Mouse (Mus musculus) kidney, postnatal 0 days (tissue): ENCODE data around the gene Arhgap31. TPM values are rescaled to one million over a fixed set of nuclear protein-coding genes. Genes with fewer than 3 reads are reported as not detected.
"Not testable (repeated sequence)": the region's sequence is repeated elsewhere in the genome, so short reads cannot be mapped to it uniquely, and the experiment has no call there.

Experiments used
- ATAC-seq: fragments of 200-750 bp; cut with Nextera tagmentation; replicated peaks from 2 replicates; pipeline ENCODE4 v1.8.0; 2017; ENCODE audit warnings: low read depth, moderate number of reproducible peaks, moderate TSS enrichment, moderate library complexity; ENCODE audit not compliant: low FRiP score
- DNase-seq: peaks from one replicate; pipeline ENCODE4 v3.0.0-alpha.2; 2016; ENCODE audit warnings: low spot score
- H3K27ac ChIP-seq: fragments of 300-500 bp; sonication (generic); 2 replicates; pipeline ENCODE4 v1.5.1; 2014; ENCODE audit warnings: mild to moderate bottlenecking
- H3K27me3 ChIP-seq: fragments of 300-500 bp; sonication (generic); 2 replicates; pipeline ENCODE4 v1.6.1; 2014; ENCODE audit warnings: low read length, mixed read lengths; ENCODE audit not compliant: insufficient read depth
- H3K36me3 ChIP-seq: fragments of 300-500 bp; sonication (generic); 2 replicates; pipeline ENCODE4 v1.6.1; 2014; ENCODE audit warnings: low read length, mixed read lengths; ENCODE audit not compliant: insufficient read depth
- H3K4me1 ChIP-seq: fragments of 300-500 bp; sonication (generic); replicated peaks from 2 replicates; pipeline ENCODE4 v1.6.1; 2014; ENCODE audit warnings: antibody characterized with exemption, low read length, mixed read lengths; ENCODE audit not compliant: insufficient read depth
- H3K4me2 ChIP-seq: fragments of 300-500 bp; sonication (generic); 2 replicates; pipeline ENCODE4 v1.6.1; 2014; ENCODE audit warnings: mild to moderate bottlenecking, low read length, moderate library complexity, mixed read lengths
- H3K4me3 ChIP-seq: fragments of 300-500 bp; sonication (generic); replicated peaks from 2 replicates; pipeline ENCODE4 v1.5.1; 2014; ENCODE audit warnings: low read depth, low read length
- H3K9ac ChIP-seq: fragments of 300-500 bp; sonication (generic); 2 replicates; pipeline ENCODE4 v1.6.1; 2014; ENCODE audit warnings: low read depth, low read length
- H3K9me3 ChIP-seq: fragments of 300-500 bp; sonication (generic); replicated peaks from 2 replicates; pipeline ENCODE4 v1.6.1; 2016; ENCODE audit warnings: low read length, inconsistent platforms, mixed read lengths
- CTCF ChIP-seq: IDR thresholded peaks from 2 replicates; pipeline ENCODE4 v1.5.1; 2016; ENCODE audit warnings: antibody characterized with exemption, low read depth, mild to moderate bottlenecking, moderate library complexity
- WGBS: fragments of 180-500 bp; shearing (Covaris S2); extraction: QIAGEN DNeasy Blood & Tissue Kit; methylation state at CpG from one replicate; pipeline ENCODE4 v1.1.7; 2014; 5-methylcytosine and 5-hydroxymethylcytosine counted together
- polyA plus RNA-seq: library from polyadenylated mRNA; unstranded; fragments of >200 nt; fragmentation: Nextera tagmentation; extraction: Ambion mirVana; gene quantifications from 2 replicates; pipeline ENCODE4 v1.2.1, GENCODE M21; 2015

The Arhgap31 gene
- polyA plus RNA-seq, 1 experiment from 2014 or later = 5.4 TPM

DNA sequence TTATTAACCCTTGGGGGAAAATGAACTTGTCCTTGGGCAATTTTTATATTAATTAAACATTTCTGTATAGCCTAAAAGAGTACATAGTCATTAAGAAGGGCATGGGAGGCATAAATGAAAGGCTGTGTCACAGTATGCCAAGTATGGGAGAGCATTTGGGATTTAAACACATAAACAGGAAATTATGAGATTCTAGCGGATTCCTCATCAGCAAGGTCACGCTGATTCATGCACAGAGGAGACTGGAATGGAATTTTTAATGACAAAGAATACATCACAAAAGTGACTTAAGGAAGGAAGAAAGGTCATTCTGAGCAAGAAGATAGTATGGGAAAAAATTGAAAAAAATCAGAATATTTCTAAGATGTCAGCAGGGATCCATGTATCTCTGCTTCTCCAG is 31.8 kb downstream of the Arhgap31 start:
- H3K4me2 ChIP-seq = no peak overlapping the region
- no peak overlapping the region for H3K27ac ChIP-seq
- no peak for ATAC-seq
- WGBS = 80% methylated on average over 2 of the region's 2 CpGs
- no peaks in the 10 kb centered on the region for H3K9me3 ChIP-seq
- H3K36me3 ChIP-seq = no peaks in the 10 kb centered on the region
- H3K4me3 ChIP-seq = no peak overlapping the region
- DNase-seq = no peak
- 0 out of 2 replicates have a peak, but pooled peaks cover 7% of the 10 kb centered on the region for H3K4me1 ChIP-seq
- H3K9ac ChIP-seq = no peak overlapping the region
- TF ChIP-seq CTCF = no peak
- H3K27me3 ChIP-seq = no peaks in the 10 kb centered on the region

DNA sequence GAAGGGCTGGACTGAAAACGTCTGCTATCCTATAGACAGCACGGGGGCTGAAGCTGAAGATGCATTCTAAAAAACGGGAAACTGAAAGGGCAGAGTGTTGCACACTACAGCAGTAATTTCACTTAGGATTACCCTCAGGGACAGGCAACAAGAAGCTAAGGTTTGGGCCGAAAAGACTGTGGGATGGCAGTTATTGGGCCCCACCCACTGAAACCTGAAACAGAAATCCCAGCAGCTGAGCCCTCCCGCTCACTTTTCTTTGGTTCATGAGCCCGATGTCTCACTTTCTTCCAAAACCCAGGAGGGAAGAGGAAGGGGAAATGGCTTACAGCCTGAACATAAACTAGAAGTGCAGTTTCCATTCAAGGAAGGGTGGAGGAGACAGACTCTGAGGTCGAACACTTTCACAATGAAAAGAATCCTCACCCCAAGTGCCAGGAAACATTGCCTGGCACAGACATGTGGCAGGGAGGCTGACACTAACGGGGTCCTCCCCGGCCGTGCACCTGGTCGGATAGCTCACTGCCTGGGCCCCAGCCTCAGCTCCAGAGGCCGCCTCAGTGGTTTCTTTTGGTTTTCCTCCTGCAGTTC is 33.5 kb downstream of the Arhgap31 start:
- Histone ChIP-seq H3K4me3 (0 out of 2 replicates have a peak overlapping the region, but pooled peaks have one; percentile 18), H3K4me2 (peak overlapping the region; percentile 52), H3K27me3 (no peaks in the 10 kb centered on the region), H3K27ac (0 out of 2 replicates have a peak overlapping the region, but pooled peaks have one; percentile 33), H3K9ac (peak overlapping the region; percentile 35; the same call in 1 of the 2 replicates), H3K9me3 (no peaks in the 10 kb centered on the region), H3K4me1 (0 out of 2 replicates have a peak, but pooled peaks cover 10% of the 10 kb centered on the region), H3K36me3 (no peaks in the 10 kb centered on the region)
- no peak for TF ChIP-seq CTCF
- WGBS = 17% methylated on average over 12 of the region's 12 CpGs
- no peak for ATAC-seq
- DNase-seq = peak; percentile 76

DNA sequence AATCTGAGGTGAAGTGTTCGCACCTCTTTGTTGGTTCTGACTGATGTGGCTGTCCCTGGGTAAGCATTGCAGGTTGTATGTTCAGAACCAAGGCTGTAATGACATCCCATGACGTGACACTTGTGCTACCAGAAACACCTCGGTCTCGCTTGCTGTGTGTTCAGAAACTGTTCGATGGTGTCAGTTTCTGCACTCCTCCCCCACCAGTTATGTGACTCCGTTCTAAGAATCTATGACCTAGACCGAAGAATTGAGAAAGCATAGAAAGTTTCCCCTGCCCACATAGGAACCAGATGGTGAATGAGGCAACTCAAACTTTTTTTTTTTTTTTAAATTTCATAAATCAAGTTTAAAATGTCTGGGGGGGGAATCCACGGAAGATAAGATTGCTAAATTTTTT is 34.2 kb downstream of the Arhgap31 start:
- 41% methylated on average over 8 of the region's 8 CpGs for WGBS
- Histone ChIP-seq H3K36me3 (no peaks in the 10 kb centered on the region), H3K9me3 (no peaks in the 10 kb centered on the region), H3K9ac (no peak overlapping the region), H3K4me3 (no peak overlapping the region), H3K4me1 (0 out of 2 replicates have a peak, but pooled peaks cover 10% of the 10 kb centered on the region), H3K4me2 (peak overlapping the region; percentile 52; the same call in 1 of the 2 replicates), H3K27me3 (no peaks in the 10 kb centered on the region), H3K27ac (no peak overlapping the region)
- TF ChIP-seq CTCF = no peak
- no peak for ATAC-seq
- no peak for DNase-seq

DNA sequence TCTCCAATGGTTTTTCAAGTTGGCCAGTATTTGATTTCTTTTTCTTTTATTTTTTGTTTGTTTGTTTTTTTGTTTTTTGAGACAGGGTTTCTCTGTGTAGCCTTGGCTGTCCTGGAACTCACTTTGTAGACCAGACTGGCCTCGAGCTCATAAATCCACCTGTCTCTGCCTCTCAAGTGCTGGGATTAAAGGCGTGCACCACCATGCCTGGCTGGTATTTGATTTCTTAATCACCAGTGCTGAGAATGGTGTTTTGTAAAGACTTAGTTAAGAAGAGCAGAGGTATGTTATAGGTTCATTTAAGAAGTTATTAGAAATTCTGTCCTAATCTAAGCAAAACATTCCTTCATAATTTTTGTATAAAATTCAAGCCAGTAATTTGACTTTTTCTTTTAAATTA is 35.1 kb downstream of the Arhgap31 start:
- WGBS = 65% methylated on average over 2 of the region's 2 CpGs
- H3K36me3 ChIP-seq, DNase-seq, ATAC-seq, H3K27me3 ChIP-seq, H3K4me1 ChIP-seq, H3K9ac ChIP-seq, H3K4me2 ChIP-seq, H3K27ac ChIP-seq, H3K4me3 ChIP-seq, H3K9me3 ChIP-seq: not testable (repeated sequence)

DNA sequence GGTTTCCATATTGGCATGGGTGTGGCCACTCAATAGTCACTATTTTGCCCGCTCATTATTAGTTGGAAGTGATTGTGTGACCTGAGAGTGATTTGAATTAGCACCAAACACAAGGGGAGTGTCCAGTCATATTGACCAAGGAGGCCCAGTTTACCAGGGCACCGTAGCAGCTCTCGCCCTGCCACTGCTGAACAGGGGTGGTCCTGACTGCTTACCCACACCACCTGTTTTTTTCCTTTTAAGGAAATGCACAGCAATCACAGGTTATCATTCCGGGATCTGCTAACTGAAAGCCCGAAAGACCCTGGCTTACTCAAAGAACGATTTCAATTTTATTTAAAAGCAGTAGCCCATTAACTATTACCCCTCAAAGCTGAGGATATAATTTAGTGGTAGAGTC is 35.9 kb downstream of the Arhgap31 start:
- no peak for TF ChIP-seq CTCF
- Histone ChIP-seq H3K4me1 (0 out of 2 replicates have a peak, but pooled peaks cover 10% of the 10 kb centered on the region), H3K27ac (no peak overlapping the region), H3K36me3 (no peaks in the 10 kb centered on the region), H3K4me3 (no peak overlapping the region), H3K9ac (no peak overlapping the region), H3K27me3 (no peaks in the 10 kb centered on the region), H3K4me2 (no peak overlapping the region), H3K9me3 (no peaks in the 10 kb centered on the region)
- ATAC-seq (no peak), DNase-seq (no peak)
- 88% methylated on average over 6 of the region's 6 CpGs for WGBS

DNA sequence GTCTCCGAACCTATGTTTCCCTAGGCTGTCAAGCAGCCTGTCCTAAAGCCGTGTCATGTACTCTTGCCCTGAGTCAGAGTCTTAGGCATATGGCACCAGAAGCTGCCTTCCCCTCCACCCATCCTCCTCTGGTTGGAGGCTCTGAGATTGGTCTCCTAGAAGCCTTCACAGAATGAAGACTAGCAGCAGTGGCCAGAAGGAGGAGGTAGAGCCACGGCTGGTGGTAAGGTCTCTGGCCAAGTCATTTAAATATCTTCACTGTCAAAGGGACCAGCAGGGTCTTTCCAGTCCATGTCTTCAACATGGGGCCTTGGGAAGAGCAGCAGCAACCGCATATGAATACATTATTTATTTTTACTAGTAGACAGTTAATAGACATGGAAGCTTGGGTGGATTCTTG is 36.4 kb downstream of the Arhgap31 start:
- Histone ChIP-seq H3K36me3 (no peaks in the 10 kb centered on the region), H3K9me3 (no peaks in the 10 kb centered on the region), H3K27ac (no peak overlapping the region), H3K27me3 (no peaks in the 10 kb centered on the region), H3K4me3 (no peak overlapping the region), H3K9ac (no peak overlapping the region), H3K4me1 (0 out of 2 replicates have a peak, but pooled peaks cover 10% of the 10 kb centered on the region), H3K4me2 (no peak overlapping the region)
- DNase-seq = no peak
- TF ChIP-seq CTCF = no peak
- 94% methylated on average over 4 of the region's 4 CpGs for WGBS
- no peak for ATAC-seq
